Mouse (Mus musculus) left cerebral cortex, adult 18-20 months (tissue): ENCODE data around the gene Mark3. TPM values are rescaled to one million over a fixed set of nuclear protein-coding genes. Genes with fewer than 3 reads are reported as not detected.
A peak's percentile ranks its signal among the peaks of the same experiment; 100 is the strongest.
"Not testable (repeated sequence)": the region's sequence is repeated elsewhere in the genome, so short reads cannot be mapped to it uniquely, and the experiment has no call there.

Experiments
- DNase-seq, 2 experiments: peaks; one replicate each; pipeline ENCODE4 v3.0.0; 2021 to 2022; ENCODE audit warnings: low spot score in 2 of 2, mixed read lengths in 1 of 2
- total RNA-seq, 2 experiments: library from RNA; stranded (reverse); gene quantifications; 2 replicates each; pipeline ENCODE4 v1.2.3; 2021

Gene Mark3
- total RNA-seq, 2 experiments from 2014 or later, result 82.9 to 94.5 TPM

GRCm38 (mm10) chr12:111614475-111615141 is 40.3 kb downstream of the Mark3 start:
- DNase-seq, result no peak

DNA sequence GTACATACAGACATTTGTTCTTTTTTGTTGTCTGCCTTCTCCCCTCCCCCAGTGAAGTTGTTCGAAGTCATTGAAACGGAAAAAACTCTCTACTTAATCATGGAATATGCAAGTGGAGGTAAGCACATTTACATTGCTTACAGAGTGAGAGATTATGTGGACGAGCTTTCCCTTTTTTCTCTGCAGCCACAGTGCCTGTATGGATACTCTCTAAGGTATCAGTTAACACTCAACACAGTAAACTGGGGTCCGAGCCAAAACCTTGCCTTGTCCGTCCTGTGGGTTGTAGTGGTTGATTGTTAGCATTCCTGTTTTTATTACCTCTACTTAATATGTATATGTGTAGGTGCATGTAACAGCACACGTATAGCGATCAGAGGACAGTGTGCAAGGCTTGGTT is 43.9 kb downstream of the Mark3 start:
- DNase-seq, result no peak

GRCm38 (mm10) chr12:111648061-111648645 is 73.8 kb downstream of the Mark3 start:
- DNase-seq, result peak; percentile 74 to 76

- no peak for DNase-seq
Observed at GRCm38 (mm10) chr12:111652953-111653352, 78.6 kb downstream of the Mark3 start.

DNA sequence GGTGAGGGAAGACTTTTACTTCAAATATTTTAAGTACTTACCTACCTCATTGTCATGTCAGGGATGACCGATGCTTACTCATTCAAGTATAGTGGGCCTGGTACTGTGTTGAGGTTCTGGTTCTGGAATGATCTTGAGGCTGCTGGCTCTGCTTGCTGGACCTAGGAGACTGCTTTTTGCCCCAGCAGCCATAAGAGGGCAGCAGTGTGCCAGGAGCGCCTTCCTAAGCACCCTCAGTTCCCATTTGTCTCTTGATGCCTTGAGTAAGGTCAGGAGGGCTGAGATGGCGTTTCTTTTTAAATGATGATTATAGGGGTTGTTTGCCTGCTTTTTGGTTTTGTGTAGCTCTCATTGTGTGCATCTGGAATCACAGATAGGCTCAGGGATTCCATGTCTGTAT is 79.1 kb downstream of the Mark3 start:
- DNase-seq, result peak; percentile 83 to 84

DNA sequence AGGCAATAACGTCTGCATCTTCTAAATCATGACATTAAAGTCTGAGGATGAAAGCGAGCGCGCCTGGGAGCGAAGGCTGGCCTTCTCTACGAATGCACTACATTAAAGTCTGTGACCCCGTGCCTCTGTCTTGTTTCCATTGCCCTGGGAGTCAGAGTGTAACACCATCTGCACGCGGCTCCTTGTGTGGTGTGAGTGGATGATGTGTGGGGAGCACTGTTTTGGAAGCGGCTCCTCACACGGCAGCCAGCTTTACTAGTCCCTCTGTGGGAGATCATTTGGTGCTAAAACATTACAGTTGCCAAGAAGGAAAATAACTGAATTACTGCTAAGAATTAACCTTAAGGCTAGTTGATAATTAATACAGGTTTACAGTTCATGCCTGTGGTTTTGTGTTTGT is 81.4 kb downstream of the Mark3 start:
- no peak for DNase-seq

GRCm38 (mm10) chr12:111659331-111659730 is 85.0 kb downstream of the Mark3 start:
- no peak for DNase-seq

DNA sequence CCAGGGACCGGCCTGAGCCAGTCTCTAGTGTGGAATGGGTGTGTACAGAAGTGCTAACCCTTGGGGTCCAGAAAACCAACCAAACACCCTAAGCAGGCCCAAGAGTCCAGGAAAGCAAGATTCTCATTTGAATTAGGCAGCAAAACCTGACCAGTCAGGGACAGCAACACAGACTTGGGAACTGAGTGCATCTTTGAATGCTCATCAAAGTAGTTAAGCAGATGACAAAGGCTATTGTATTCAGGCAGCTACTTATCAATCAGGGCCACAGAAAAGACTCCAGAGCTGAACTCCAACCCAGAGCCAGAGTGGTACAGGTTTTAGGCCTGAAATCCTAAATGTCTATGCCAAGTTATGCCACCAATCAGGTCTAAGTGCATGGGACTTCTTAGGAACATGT is 86.3 kb downstream of the Mark3 start:
- DNase-seq, result no peak

GRCm38 (mm10) chr12:111661554-111661953 is 87.2 kb downstream of the Mark3 start:
- DNase-seq, result not testable (repeated sequence)

DNA sequence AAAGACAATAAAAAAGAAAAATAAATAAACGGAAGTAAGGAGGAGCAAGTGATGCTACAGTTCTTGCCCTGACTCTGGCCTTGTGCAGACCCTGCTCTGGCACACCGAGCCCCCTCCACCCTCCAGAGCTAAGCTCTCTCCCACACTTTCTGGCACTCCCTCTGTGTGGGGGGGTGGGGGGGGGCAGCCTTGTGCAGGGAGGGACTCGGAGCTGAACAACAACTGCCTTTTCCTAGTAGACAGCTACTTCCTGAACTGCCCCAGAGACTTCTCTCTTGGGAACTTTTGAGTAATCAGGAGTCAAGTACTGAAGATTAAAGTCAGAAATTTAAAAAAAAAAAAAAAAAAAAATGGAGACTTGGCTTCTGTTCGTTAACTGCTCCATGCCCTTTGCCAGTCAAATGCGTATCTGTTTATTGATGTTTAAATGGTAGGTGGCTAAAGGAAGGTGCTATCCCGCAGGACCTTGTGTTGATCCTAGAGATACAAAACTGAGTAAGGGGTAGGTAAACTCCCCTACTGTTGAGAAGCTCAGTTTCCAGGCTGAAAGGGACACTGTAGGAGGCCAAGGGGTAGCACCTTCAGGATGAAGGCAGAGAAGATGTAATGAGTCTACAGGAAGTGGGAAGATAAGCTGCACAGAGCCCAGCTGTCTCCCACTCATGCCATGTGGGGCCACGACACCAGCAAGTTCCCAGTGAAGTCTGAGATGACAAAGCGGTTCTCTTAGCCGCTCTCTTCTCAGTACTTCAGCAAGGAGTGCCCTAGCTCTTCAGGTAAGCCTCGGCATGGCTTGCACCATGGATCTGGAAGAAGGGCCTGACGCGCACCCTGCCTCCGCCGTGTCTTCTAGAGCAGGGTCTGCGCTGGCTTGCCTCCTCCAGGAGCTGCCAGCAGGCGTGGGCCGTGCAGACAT is 89.2 kb downstream of the Mark3 start:
- peak in 1 of 2 experiments; percentile 24 for DNase-seq

GRCm38 (mm10) chr12:111664144-111664634 is 89.9 kb downstream of the Mark3 start:
- no peak for DNase-seq

GRCm38 (mm10) chr12:111665041-111665880 is 90.9 kb downstream of the Mark3 start:
- peak in 1 of 2 experiments; percentile 9 for DNase-seq

GRCm38 (mm10) chr12:111666380-111666779 is 92.1 kb downstream of the Mark3 start:
- peak; percentile 78 to 85 for DNase-seq

DNA sequence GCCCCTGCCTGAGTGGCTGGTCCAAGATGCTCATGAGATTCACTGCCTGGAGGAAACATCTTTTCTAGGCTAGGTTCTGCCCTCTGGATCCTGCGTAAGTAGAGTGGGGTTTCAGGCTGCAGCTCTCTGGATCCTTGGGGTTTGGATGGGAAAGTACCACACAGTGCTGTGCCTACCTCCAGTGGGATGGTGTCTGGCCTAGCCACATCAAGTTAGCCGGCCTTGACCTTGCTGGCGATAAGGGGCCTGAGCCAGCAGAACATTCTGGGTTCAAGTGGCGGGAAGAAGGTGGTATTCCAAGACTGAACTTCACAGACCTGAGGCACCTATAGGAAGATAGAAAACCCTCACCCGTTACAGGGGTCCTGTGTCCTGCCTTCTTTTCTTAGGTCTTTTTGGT is 93.1 kb downstream of the Mark3 start:
- no peak for DNase-seq

- peak; percentile 95 to 99 for DNase-seq
Observed at GRCm38 (mm10) chr12:111668457-111668912, 94.2 kb downstream of the Mark3 start.

DNA sequence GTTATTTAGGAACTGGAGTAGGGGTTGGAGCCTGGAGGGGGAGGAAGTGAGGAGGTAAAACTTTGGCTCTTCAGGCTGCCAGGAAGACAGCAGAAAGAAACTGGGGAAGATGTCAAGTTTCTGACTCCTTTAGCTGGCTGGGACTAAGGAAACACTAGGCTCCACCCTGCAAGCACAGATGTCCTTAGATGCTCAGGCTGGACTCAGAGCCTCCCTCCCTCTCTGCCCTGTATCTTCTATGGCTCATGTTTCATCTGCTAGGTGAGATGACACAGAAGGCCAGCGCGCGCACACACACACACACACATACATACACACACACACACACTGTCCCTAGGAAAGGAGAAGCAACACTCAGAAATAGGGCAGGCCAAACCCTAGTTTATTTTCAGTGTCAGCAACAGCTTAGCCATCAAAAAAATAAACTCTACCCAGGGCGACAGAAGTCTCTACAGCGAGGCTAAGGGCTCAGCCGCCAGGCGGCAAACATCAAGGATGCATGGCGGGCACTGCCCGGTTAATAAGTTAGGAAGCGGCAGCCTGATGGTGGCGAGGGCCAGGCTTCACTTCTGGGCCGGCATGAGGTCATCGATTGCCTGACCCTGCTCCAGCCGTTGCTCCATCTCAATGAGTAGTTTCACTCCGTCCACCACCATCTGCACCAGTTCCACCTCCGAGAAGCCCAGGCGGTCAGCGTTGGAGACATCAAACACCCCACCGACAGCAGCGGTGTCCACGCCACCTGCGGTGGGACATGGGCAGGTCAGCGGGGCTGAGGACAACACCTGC is 94.9 kb downstream of the Mark3 start:
- DNase-seq, result peak in 1 of 2 experiments; percentile 35

DNA sequence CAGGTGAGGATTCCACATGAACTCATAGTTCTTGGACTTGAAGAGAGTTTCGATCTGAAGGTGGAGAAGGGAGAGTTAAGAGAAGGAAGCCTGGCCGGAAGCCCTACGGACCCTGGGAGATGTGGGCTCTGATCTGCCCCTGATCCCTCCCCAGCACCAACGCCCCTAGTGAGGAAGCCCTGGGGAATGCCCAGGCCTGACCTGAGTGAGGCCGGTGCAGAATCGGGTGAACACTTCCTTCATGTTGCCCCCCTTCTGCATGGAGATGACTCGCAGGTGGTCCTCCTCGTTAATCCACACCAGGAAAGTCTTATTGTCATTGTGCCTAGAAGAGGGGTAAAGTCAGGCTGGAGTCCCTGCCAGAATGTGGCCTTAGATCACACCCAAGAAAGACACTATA is 95.6 kb downstream of the Mark3 start:
- DNase-seq, result no peak

DNA sequence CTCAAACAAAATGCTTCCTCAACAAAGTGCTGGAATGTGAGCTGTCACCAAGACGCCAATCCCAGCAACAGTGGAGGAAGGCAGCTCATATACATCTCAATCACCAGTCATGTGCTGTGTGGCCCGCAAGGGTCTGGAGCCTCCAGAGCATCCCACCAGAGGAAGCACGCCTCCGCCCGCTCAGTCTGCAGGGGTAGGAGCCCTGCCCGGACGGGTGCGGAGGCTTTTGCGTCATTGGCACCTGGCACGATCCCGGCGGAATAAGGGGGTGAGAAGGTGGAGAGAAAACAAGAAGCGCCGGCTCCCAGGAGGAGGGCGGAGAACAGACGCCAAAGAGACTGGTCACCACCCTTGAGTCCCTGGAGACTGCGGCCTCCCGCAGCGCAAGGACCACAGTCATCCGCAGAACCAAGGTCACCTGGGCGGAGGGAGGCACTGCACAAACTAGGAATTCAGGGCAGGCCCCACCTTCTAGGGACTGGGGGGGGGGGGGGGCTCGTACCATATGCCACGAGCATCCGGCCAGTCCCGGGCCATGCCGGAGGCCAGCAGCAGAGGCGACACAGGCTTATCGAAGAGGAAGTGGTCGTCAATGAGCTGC is 96.1 kb downstream of the Mark3 start:
- peak; percentile 78 to 85 for DNase-seq

GRCm38 (mm10) chr12:111670976-111671375 is 96.7 kb downstream of the Mark3 start:
- no peak for DNase-seq
